Mouse (Mus musculus): ENCODE data around the gene Fgfbp1. TPM values are rescaled to one million over a fixed set of nuclear protein-coding genes. Genes with fewer than 3 reads are reported as not detected.

Gene Fgfbp1
- polyA plus RNA-seq (2012; rRNA removed): 0.56 and 0.58 TPM in 2 replicates

DNA sequence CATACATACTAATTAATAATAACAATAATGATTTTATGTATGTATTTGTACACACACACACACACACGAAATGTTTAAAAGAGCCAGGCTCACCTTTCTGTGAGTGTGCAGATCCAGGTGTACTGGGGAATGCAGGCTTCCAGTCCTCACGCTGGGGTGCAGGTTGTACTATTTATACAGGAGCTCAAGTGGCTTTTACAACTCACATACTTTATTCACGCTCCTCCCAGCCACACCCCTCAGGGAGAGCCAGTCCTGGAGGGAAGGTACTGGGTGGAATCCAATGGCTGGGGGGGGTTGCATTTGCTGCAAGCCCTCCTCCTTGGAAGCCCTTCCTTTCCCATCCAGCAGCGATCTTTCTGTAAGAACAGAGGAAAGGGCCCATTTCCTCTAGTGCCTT is at the start of gene Fgfbp1:
Fgfbp1 (minus strand) TSS at position 160 of the 400 bp plus-strand sequence.

Other genes starting within 250 kb of the Fgfbp1 start
- gene Bst1, start 162.9 kb downstream of the Fgfbp1 start, polyA plus RNA-seq (2012; rRNA removed): 0.05 and 0.06 TPM in 2 replicates
- gene Fbxl5, start 160.1 kb downstream of the Fgfbp1 start, polyA plus RNA-seq (2012; rRNA removed): 32.8 and 44.8 TPM in 2 replicates
- 2.6 and 6.3 TPM in 2 replicates for gene Cd38, start 113.2 kb downstream of the Fgfbp1 start, polyA plus RNA-seq (2012; rRNA removed)
- gene Gm7879, start 68.6 kb downstream of the Fgfbp1 start, polyA plus RNA-seq (2012; rRNA removed): 0.60 TPM in 2 replicates
- 62.8 and 71.4 TPM in 2 replicates for gene Prom1, start 120.3 kb upstream of the Fgfbp1 start, polyA plus RNA-seq (2012; rRNA removed)
- gene Tapt1, start 244.8 kb upstream of the Fgfbp1 start, polyA plus RNA-seq (2012; rRNA removed): 33.2 and 43.0 TPM in 2 replicates